8 mouse cellular contexts compared by ENCODE assay signal in genomic region chr12:100276607-100277533, GRCm38 (mm10).
DNase-seq lines count a peak whose midpoint lies in the region; ATAC-seq and TF ChIP-seq lines count a peak whose summit lies in the region.

No protein-coding gene starts in this region.

- no peak for TF ChIP-seq EP300 in liver, postnatal 0 days (IDR thresholded peaks at IDR 0.05; ENCODE audit: low read depth)

- H3K4me1 ChIP-seq in kidney, embryonic 16.5 days (ENCODE audit: insufficient read depth, low read length) = peaks cover 26% of the 10 kb centered on the region
- peaks cover 33% of the 10 kb centered on the region for H3K4me1 ChIP-seq in hindbrain, embryonic 14.5 days (replicated peaks; ENCODE audit: control insufficient read depth, insufficient read depth, low read length)
- H3K4me1 ChIP-seq in liver, postnatal 0 days (ENCODE audit: insufficient read depth) = peaks cover 23% of the 10 kb centered on the region
- H3K4me1 ChIP-seq in neural tube, embryonic 13.5 days (replicated peaks) = peaks cover 51% of the 10 kb centered on the region

- H3K4me2 ChIP-seq in kidney, embryonic 16.5 days (replicated peaks; ENCODE audit: low read depth, low read length) = no peak overlapping the region
- no peak overlapping the region for H3K4me2 ChIP-seq in hindbrain, embryonic 14.5 days (replicated peaks)
- no peak overlapping the region for H3K4me2 ChIP-seq in liver, postnatal 0 days (ENCODE audit: low read depth, low read length)
- H3K4me2 ChIP-seq in neural tube, embryonic 13.5 days = no peak overlapping the region

- whole genome bisulfite sequencing in kidney, embryonic 16.5 days = 52% methylated on average over 20 of the region's 20 CpGs
- 29% methylated on average over 20 of the region's 20 CpGs for WGBS in hindbrain, embryonic 14.5 days
- 31% methylated on average over 20 of the region's 20 CpGs for WGBS in liver, postnatal 0 days (ENCODE audit: insufficient replicate concordance)
- 37% methylated on average over 20 of the region's 20 CpGs for WGBS in neural tube, embryonic 13.5 days

- H3K9ac ChIP-seq in kidney, embryonic 16.5 days (replicated peaks; ENCODE audit: low read length) = no peak overlapping the region
- H3K9ac ChIP-seq in hindbrain, embryonic 14.5 days = no peak overlapping the region
- H3K9ac ChIP-seq in liver, postnatal 0 days (replicated peaks) = no peak overlapping the region
- no peak overlapping the region for H3K9ac ChIP-seq in neural tube, embryonic 13.5 days

- no peaks in the 10 kb centered on the region for H3K36me3 ChIP-seq in kidney, embryonic 16.5 days (ENCODE audit: insufficient read depth, low read length)
- H3K36me3 ChIP-seq in hindbrain, embryonic 14.5 days (replicated peaks; ENCODE audit: control insufficient read depth, insufficient read depth) = no peaks in the 10 kb centered on the region
- no peaks in the 10 kb centered on the region for H3K36me3 ChIP-seq in liver, postnatal 0 days (replicated peaks; ENCODE audit: insufficient read depth, low read length)
- H3K36me3 ChIP-seq in neural tube, embryonic 13.5 days = no peaks in the 10 kb centered on the region

- H3K27me3 ChIP-seq in kidney, embryonic 16.5 days (ENCODE audit: insufficient read depth, low read length) = no peaks in the 10 kb centered on the region
- H3K27me3 ChIP-seq in hindbrain, embryonic 14.5 days (ENCODE audit: control insufficient read depth, insufficient read depth, low read length) = no peaks in the 10 kb centered on the region
- H3K27me3 ChIP-seq in liver, postnatal 0 days (ENCODE audit: insufficient read depth, low read length) = no peaks in the 10 kb centered on the region
- 0 out of 2 replicates have a peak, but pooled peaks cover 5% of the 10 kb centered on the region for H3K27me3 ChIP-seq in neural tube, embryonic 13.5 days

- no peak for TF ChIP-seq CTCF in liver, postnatal 0 days (IDR thresholded peaks at IDR 0.05; ENCODE audit: low read depth)

- H3K4me3 ChIP-seq in kidney, embryonic 16.5 days (ENCODE audit: low read length) = no peak overlapping the region
- H3K4me3 ChIP-seq in hindbrain, embryonic 14.5 days (replicated peaks; ENCODE audit: low read length) = no peak overlapping the region
- no peak overlapping the region for H3K4me3 ChIP-seq in liver, postnatal 0 days (ENCODE audit: low read depth, low read length)
- no peak overlapping the region for H3K4me3 ChIP-seq in neural tube, embryonic 13.5 days

- H3K27ac ChIP-seq in kidney, embryonic 16.5 days (ENCODE audit: low read length) = no peak overlapping the region
- peak overlapping the region; percentile 72 for H3K27ac ChIP-seq in hindbrain, embryonic 14.5 days
- H3K27ac ChIP-seq in liver, postnatal 0 days (ENCODE audit: low read depth) = no peak overlapping the region
- H3K27ac ChIP-seq in neural tube, embryonic 13.5 days (replicated peaks) = peak overlapping the region; percentile 63

- no peak for ATAC-seq in kidney, embryonic 16.5 days (ENCODE audit: low FRiP score, low TSS enrichment)
- peak; percentile 31; the same call in 1 of the 2 replicates for ATAC-seq in hindbrain, embryonic 14.5 days (ENCODE audit: low FRiP score)
- ATAC-seq in liver, postnatal 0 days = 0 out of 2 replicates have a peak, but pooled peaks have one; percentile 33
- peak; percentile 71 for ATAC-seq in neural tube, embryonic 13.5 days (ENCODE audit: low read depth)

- no peaks in the 10 kb centered on the region for H3K9me3 ChIP-seq in kidney, embryonic 16.5 days (ENCODE audit: low read length)
- H3K9me3 ChIP-seq in hindbrain, embryonic 14.5 days (ENCODE audit: control insufficient read depth, low read length) = no peaks in the 10 kb centered on the region
- H3K9me3 ChIP-seq in liver, postnatal 0 days (ENCODE audit: low read length) = no peaks in the 10 kb centered on the region
- no peaks in the 10 kb centered on the region for H3K9me3 ChIP-seq in neural tube, embryonic 13.5 days

- DNase-seq in kidney, adult 11 months = peak; percentile 71
- DNase-seq in R1 (ENCODE audit: low read depth, low spot score) = peak; percentile 49
- peak; percentile 46 for DNase-seq in forelimb bud, embryonic 11.5 days (ENCODE audit: low read depth, low spot score)
- peak; percentile 77 for DNase-seq in hindbrain, embryonic 14.5 days (ENCODE audit: low spot score)
- DNase-seq in liver, postnatal 0 days = peak; percentile 70
- DNase-seq in urinary bladder, postnatal 36 days (ENCODE audit: low spot score in 2 of 2) = peak; percentile 75 to 86

Comparison
In these comparisons a context has a peak if more than half of its experiments do, and no peak if none do; other contexts are left out.
1. H3K27ac ChIP-seq: peak in hindbrain, embryonic 14.5 days (single experiment) and neural tube, embryonic 13.5 days (single experiment); none in kidney, embryonic 16.5 days (single experiment) and liver, postnatal 0 days (single experiment).
2. Peak in every context shown above with its lines, with median percentiles within 50 percentile points of each other: DNase-seq.